In genomic region chr5:113827991-113828411, GRCm38 (mm10) we compare ENCODE assay signal across 16 mouse cellular contexts. TPM values are rescaled to one million over a fixed set of nuclear protein-coding genes. Genes with fewer than 3 reads are reported as not detected.
DNase-seq lines count a peak whose midpoint lies in the region; ATAC-seq lines count a peak whose summit lies in the region.
"Had no signal": no experiment of that assay in that cellular context is flagged by ENCODE, and none has a peak within 500 bp of the region (broad histone marks: within the 10 kb centered on the region; RNA-seq: fewer than 3 reads in every experiment).

No protein-coding gene starts in this region.

- peak; percentile 45 for DNase-seq in thymus, postnatal 14 days
- DNase-seq in thymus, postnatal 36 days = no peak
- DNase-seq in right cerebral cortex, postnatal 36 days (ENCODE audit: low spot score in 2 of 2) = no peak
- no peak for DNase-seq in layer of hippocampus, adult 11-12 months (ENCODE audit: low spot score)
- no peak for DNase-seq in adrenal gland, postnatal 14 days
- DNase-seq: B cell, adult 2 months; cerebellum, adult 2 months; embryo, embryonic 11 days; right cerebral cortex, adult 18-20 months had no signal

- WGBS in intestine, embryonic 15.5 days = 47% methylated on average over 4 of the region's 4 CpGs
- WGBS in intestine, embryonic 16.5 days = 40% methylated on average over 4 of the region's 4 CpGs
- 32% methylated on average over 4 of the region's 4 CpGs for WGBS in liver, embryonic 16.5 days (ENCODE audit: insufficient replicate concordance)

- H3K27ac ChIP-seq in intestine, embryonic 15.5 days = no peak overlapping the region
- H3K27ac ChIP-seq in intestine, embryonic 16.5 days (ENCODE audit: low read length) = no peak overlapping the region
- H3K27ac ChIP-seq in liver, embryonic 16.5 days (ENCODE audit: low read length) = peak overlapping the region; percentile 39
- H3K27ac ChIP-seq: limb, embryonic 15.5 days had no signal

- ATAC-seq in intestine, embryonic 15.5 days = peak; percentile 47; the same call in 1 of the 2 replicates
- ATAC-seq in intestine, embryonic 16.5 days = no peak
- no peak for ATAC-seq in liver, embryonic 16.5 days (ENCODE audit: low read depth)
- ATAC-seq: forebrain, embryonic 16.5 days; intestine, postnatal 0 days; midbrain, embryonic 16.5 days had no signal

- H3K9ac ChIP-seq in intestine, embryonic 15.5 days = no peak overlapping the region
- H3K9ac ChIP-seq in intestine, embryonic 16.5 days (ENCODE audit: low read depth, low read length) = no peak overlapping the region
- H3K9ac ChIP-seq in liver, embryonic 16.5 days (ENCODE audit: low read depth, low read length) = no peak overlapping the region
- H3K9ac ChIP-seq: limb, embryonic 15.5 days had no signal

- H3K9me3 ChIP-seq in intestine, embryonic 15.5 days = no peaks in the 10 kb centered on the region
- no peaks in the 10 kb centered on the region for H3K9me3 ChIP-seq in intestine, embryonic 16.5 days (ENCODE audit: control insufficient read depth, low read length)
- H3K9me3 ChIP-seq in liver, embryonic 16.5 days (replicated peaks; ENCODE audit: control insufficient read depth, low read length) = no peaks in the 10 kb centered on the region
- H3K9me3 ChIP-seq: limb, embryonic 15.5 days had no signal

- H3K4me1 ChIP-seq in intestine, embryonic 15.5 days (replicated peaks) = no peaks in the 10 kb centered on the region
- no peaks in the 10 kb centered on the region for H3K4me1 ChIP-seq in intestine, embryonic 16.5 days (ENCODE audit: control insufficient read depth, insufficient read depth, low read length)
- H3K4me1 ChIP-seq in liver, embryonic 16.5 days (ENCODE audit: control insufficient read depth, low read depth, low read length) = peaks cover 13% of the 10 kb centered on the region

- no peaks in the 10 kb centered on the region for H3K27me3 ChIP-seq in intestine, embryonic 15.5 days (replicated peaks)
- no peaks in the 10 kb centered on the region for H3K27me3 ChIP-seq in intestine, embryonic 16.5 days (replicated peaks; ENCODE audit: control insufficient read depth, insufficient read depth, low read length)
- H3K27me3 ChIP-seq in liver, embryonic 16.5 days (ENCODE audit: control insufficient read depth, insufficient read depth, low read depth, low read length) = no peaks in the 10 kb centered on the region
- H3K27me3 ChIP-seq: limb, embryonic 15.5 days had no signal

- H3K4me2 ChIP-seq in intestine, embryonic 15.5 days (replicated peaks) = no peak overlapping the region
- no peak overlapping the region for H3K4me2 ChIP-seq in intestine, embryonic 16.5 days (ENCODE audit: low read depth, low read length)
- H3K4me2 ChIP-seq in liver, embryonic 16.5 days (ENCODE audit: low read depth, low read length) = 0 out of 2 replicates have a peak overlapping the region, but pooled peaks have one; percentile 7
- H3K4me2 ChIP-seq: limb, embryonic 15.5 days had no signal

- no peaks in the 10 kb centered on the region for H3K36me3 ChIP-seq in intestine, embryonic 15.5 days
- H3K36me3 ChIP-seq in intestine, embryonic 16.5 days (ENCODE audit: control insufficient read depth, insufficient read depth, low read length) = no peaks in the 10 kb centered on the region
- no peaks in the 10 kb centered on the region for H3K36me3 ChIP-seq in liver, embryonic 16.5 days (ENCODE audit: control insufficient read depth, insufficient read depth)
- H3K36me3 ChIP-seq: limb, embryonic 15.5 days had no signal

- H3K4me3 ChIP-seq in intestine, embryonic 15.5 days (replicated peaks) = no peak overlapping the region
- no peak overlapping the region for H3K4me3 ChIP-seq in intestine, embryonic 16.5 days (ENCODE audit: low read length)
- H3K4me3 ChIP-seq in liver, embryonic 16.5 days (ENCODE audit: low read depth, low read length) = no peak overlapping the region
- H3K4me3 ChIP-seq: limb, embryonic 15.5 days had no signal

RNA-seq across cellular contexts. Expression of gene Selplg, which starts 4.4 kb away (rescaled TPM):
- 3.4 and 4.4 TPM in 2 replicates for polyA plus RNA-seq in intestine, embryonic 15.5 days (2015; fragmentation: Nextera tagmentation; extraction: Ambion mirVana)
- 6.8 and 7.5 TPM in 2 replicates for polyA plus RNA-seq in intestine, embryonic 16.5 days (2015; fragmentation: Nextera tagmentation; extraction: Ambion mirVana)
- polyA plus RNA-seq in liver, embryonic 16.5 days (2015; fragmentation: Nextera tagmentation; extraction: Ambion mirVana) = 14.1 and 15.4 TPM in 2 replicates
- 4.1 and 16.3 TPM in 2 replicates for total RNA-seq in adrenal gland, postnatal 14 days (2021)

RNA-seq across cellular contexts. Expression of gene Tmem119, which starts 27.7 kb away (rescaled TPM):
- 57.5 and 61.9 TPM in 2 replicates for polyA plus RNA-seq in intestine, embryonic 15.5 days (2015; fragmentation: Nextera tagmentation; extraction: Ambion mirVana)
- polyA plus RNA-seq in intestine, embryonic 16.5 days (2015; fragmentation: Nextera tagmentation; extraction: Ambion mirVana) = 56.6 and 63.7 TPM in 2 replicates
- 3.6 and 4.5 TPM in 2 replicates for polyA plus RNA-seq in liver, embryonic 16.5 days (2015; fragmentation: Nextera tagmentation; extraction: Ambion mirVana)
- total RNA-seq in adrenal gland, postnatal 14 days (2021) = 9.6 and 10.9 TPM in 2 replicates

RNA-seq across cellular contexts. Expression of gene Iscu, which starts 55.5 kb away (rescaled TPM):
- 107 and 115 TPM in 2 replicates for polyA plus RNA-seq in intestine, embryonic 15.5 days (2015; fragmentation: Nextera tagmentation; extraction: Ambion mirVana)
- polyA plus RNA-seq in intestine, embryonic 16.5 days (2015; fragmentation: Nextera tagmentation; extraction: Ambion mirVana) = 99.0 and 114 TPM in 2 replicates
- polyA plus RNA-seq in liver, embryonic 16.5 days (2015; fragmentation: Nextera tagmentation; extraction: Ambion mirVana) = 82.4 and 83.7 TPM in 2 replicates
- 429 and 451 TPM in 2 replicates for total RNA-seq in adrenal gland, postnatal 14 days (2021)

RNA-seq across cellular contexts. Expression of gene Sart3, which starts 55.7 kb away (rescaled TPM):
- polyA plus RNA-seq in intestine, embryonic 15.5 days (2015; fragmentation: Nextera tagmentation; extraction: Ambion mirVana) = 40.2 and 43.8 TPM in 2 replicates
- 30.2 and 30.6 TPM in 2 replicates for polyA plus RNA-seq in intestine, embryonic 16.5 days (2015; fragmentation: Nextera tagmentation; extraction: Ambion mirVana)
- polyA plus RNA-seq in liver, embryonic 16.5 days (2015; fragmentation: Nextera tagmentation; extraction: Ambion mirVana) = 13.9 and 15.7 TPM in 2 replicates
- 33.8 and 38.4 TPM in 2 replicates for total RNA-seq in adrenal gland, postnatal 14 days (2021)

Comparison
In these comparisons a context has a peak if more than half of its experiments do, and no peak if none do; other contexts are left out.
1. RNA of gene Tmem119, which starts 27.7 kb away (polyA plus RNA-seq): 56.6 to 63.7 TPM in intestine, embryonic 16.5 days and 57.5 to 61.9 TPM in intestine, embryonic 15.5 days; 3.6 to 4.5 TPM in liver, embryonic 16.5 days; every median in the first group is over 10 times any median in the second.